Mouse (Mus musculus) E14TG2a.4 (cell line): ENCODE measurements around the gene Usp7.

Experiments used
- CTCF ChIP-seq: conservative IDR thresholded peaks from 2 replicates; pipeline ENCODE4 v1.5.1; 2014; ENCODE audit warnings: low read length
- NANOG ChIP-seq: IDR thresholded peaks from 2 replicates; pipeline ENCODE4 v1.6.1; 2014; ENCODE audit warnings: borderline replicate concordance, low read length, mixed read lengths
- POU5F1 ChIP-seq: IDR thresholded peaks from 2 replicates; pipeline ENCODE4 v1.6.1; 2014; ENCODE audit warnings: low read length, borderline replicate concordance

GRCm38 (mm10) chr16:8743989-8744388 is 48.1 kb downstream of the Usp7 start:
- TF ChIP-seq CTCF (no peak), POU5F1 (no peak), NANOG (no peak)
